Mouse (Mus musculus) G1E (cell line): ENCODE results near the gene Nacad. TPM values are rescaled to one million over a fixed set of nuclear protein-coding genes. Genes with fewer than 3 reads are reported as not detected.

ENCODE experiments used
- ATAC-seq: 2 replicates; pipeline ENCODE4 v1.8.0; 2016; ENCODE audit warnings: mild to moderate bottlenecking; ENCODE audit not compliant: insufficient number of reproducible peaks, poor library complexity, low FRiP score, severe bottlenecking; ENCODE audit errors: extremely low read depth
- DNase-seq: peaks from one replicate; pipeline ENCODE4 v3.0.0; 2012; ENCODE audit warnings: low spot score
- H3K27me3 ChIP-seq: 2 replicates; pipeline ENCODE4 v1.6.1; 2012; ENCODE audit warnings: mild to moderate bottlenecking, low read length, inconsistent platforms; ENCODE audit not compliant: insufficient read depth
- H3K36me3 ChIP-seq: replicated peaks from 2 replicates; pipeline ENCODE3; 2012; ENCODE audit warnings: mild to moderate bottlenecking, inconsistent platforms
- H3K4me1 ChIP-seq: 2 replicates; pipeline ENCODE4 v1.6.1; 2012; ENCODE audit warnings: low read depth, low read length, inconsistent platforms, mixed read lengths; ENCODE audit not compliant: insufficient read depth
- H3K4me3 ChIP-seq: 2 replicates; pipeline ENCODE4 v1.5.1; 2012; ENCODE audit warnings: low read depth, mild to moderate bottlenecking, inconsistent platforms, low read length, moderate library complexity, mixed read lengths
- H3K9me3 ChIP-seq: replicated peaks from 2 replicates; pipeline ENCODE4 v1.6.1; 2012; ENCODE audit warnings: inconsistent platforms
- CTCF ChIP-seq: IDR thresholded peaks from 2 replicates; pipeline ENCODE4 v1.5.1; 2012; ENCODE audit warnings: low read depth, low read length, inconsistent platforms, mixed read lengths
- GATA1 ChIP-seq: IDR thresholded peaks from 2 replicates; pipeline ENCODE4 v1.6.1; 2012; ENCODE audit warnings: borderline replicate concordance, low read length, inconsistent platforms, mixed read lengths
- GATA2 ChIP-seq: IDR thresholded peaks from 2 replicates; pipeline ENCODE4 v1.6.1; 2012; ENCODE audit warnings: low read depth, low read length, inconsistent platforms, borderline replicate concordance
- POLR2AphosphoS5 ChIP-seq: IDR thresholded peaks from 2 replicates; pipeline ENCODE4 v1.6.1; 2012; ENCODE audit warnings: low read depth, low read length, inconsistent platforms; ENCODE audit not compliant: insufficient replicate concordance
- TAL1 ChIP-seq: conservative IDR thresholded peaks from 2 replicates; pipeline ENCODE4 v1.6.1; 2012; ENCODE audit warnings: low read depth, low read length, inconsistent platforms, mixed read lengths
- polyA plus RNA-seq: library from polyadenylated mRNA; stranded (reverse); fragments of >175 nt; gene quantifications from 2 replicates; pipeline ENCODE4 v1.2.3, GENCODE M21; 2012
- total RNA-seq, 2 experiments: library from RNA; stranded (forward) in 1 of 2; stranded (reverse) in 1 of 2; fragments of 200-1000 nt in 1 of 2; fragments of >200 nt in 1 of 2; fragmentation: Nextera tagmentation in 1 of 2; gene quantifications; 2 replicates each; pipeline ENCODE4 v1.2.3; 2014 to 2017

Gene Nacad
- total and polyA plus RNA-seq, 3 experiments = 0.05 TPM; not detected in 2

GRCm38 (mm10) chr11:6576151-6576550 is 29.7 kb downstream of the Nacad start:
- no peak for ATAC-seq
- H3K36me3 ChIP-seq = peaks cover 72% of the 10 kb centered on the region

DNA sequence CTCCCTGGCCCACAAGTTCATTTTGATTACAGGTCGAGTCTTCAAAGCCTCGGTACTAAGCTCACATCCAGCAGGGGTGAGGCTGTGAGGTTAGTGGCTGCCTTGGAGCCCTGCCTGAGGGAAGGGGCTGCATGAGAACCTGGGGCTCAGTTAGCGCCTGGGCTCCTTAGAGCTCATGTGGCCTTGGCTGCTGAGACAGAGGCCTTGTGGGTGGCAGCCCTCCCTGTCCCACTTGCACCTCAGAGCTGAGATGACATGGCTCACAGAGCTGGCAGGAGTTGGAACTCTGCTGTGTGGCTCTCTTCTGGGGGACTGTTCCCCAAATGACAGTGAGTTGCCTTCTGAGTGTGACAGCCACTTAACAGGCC is 36.5 kb downstream of the Nacad start:
- no peak for TF ChIP-seq POLR2AphosphoS5
- no peak for TF ChIP-seq TAL1
- TF ChIP-seq CTCF = no peak
- TF ChIP-seq GATA1 = no peak
- DNase-seq = no peak
- peaks cover 79% of the 10 kb centered on the region for H3K36me3 ChIP-seq
- H3K4me3 ChIP-seq = no peak overlapping the region
- no peak for ATAC-seq
- H3K9me3 ChIP-seq = no peaks in the 10 kb centered on the region
- H3K4me1 ChIP-seq = peaks cover 36% of the 10 kb centered on the region
- H3K27me3 ChIP-seq = no peaks in the 10 kb centered on the region

More at GRCm38 (mm10) chr11:6576151-6576550, 29.7 kb downstream of the Nacad start:
- DNase-seq = no peak
- TF ChIP-seq POLR2AphosphoS5 = no peak
- no peak for TF ChIP-seq GATA1
- TF ChIP-seq TAL1 = no peak
- no peak for TF ChIP-seq CTCF
- TF ChIP-seq GATA2 = no peak
- Histone ChIP-seq H3K4me1 (no peaks in the 10 kb centered on the region), H3K27me3 (no peaks in the 10 kb centered on the region), H3K4me3 (no peak overlapping the region), H3K9me3 (no peaks in the 10 kb centered on the region)

- DNase-seq (peak; percentile 22), ATAC-seq (no peak; the same call in 1 of the 2 replicates)
- Histone ChIP-seq H3K27me3 (no peaks in the 10 kb centered on the region), H3K36me3 (peaks cover 82% of the 10 kb centered on the region), H3K4me1 (peaks cover 36% of the 10 kb centered on the region), H3K9me3 (no peaks in the 10 kb centered on the region), H3K4me3 (no peak overlapping the region; the same call in 1 of the 2 replicates)
- no peak for TF ChIP-seq GATA1
- no peak for TF ChIP-seq CTCF
- TF ChIP-seq POLR2AphosphoS5 = no peak
Observed at GRCm38 (mm10) chr11:6568584-6569409, 37.1 kb downstream of the Nacad start.

DNA sequence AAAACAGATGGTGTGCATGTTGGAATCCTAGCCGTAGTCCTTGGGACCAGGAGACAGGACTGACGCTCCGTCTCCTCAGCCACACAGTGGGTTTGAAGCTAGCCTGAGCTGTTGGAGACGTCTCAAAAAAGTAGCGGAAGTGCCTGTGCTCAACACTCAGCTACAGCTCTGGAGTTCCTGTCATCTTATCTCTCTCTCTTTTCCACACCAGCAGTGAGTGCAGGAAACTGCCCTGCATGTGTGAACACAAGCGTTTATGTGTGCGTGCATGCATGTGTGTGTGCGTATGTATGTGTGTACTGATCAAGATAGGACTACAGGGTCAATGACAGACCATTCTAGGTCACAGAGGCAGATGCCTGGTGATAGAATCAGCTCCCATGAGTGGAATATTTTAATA is 37.9 kb downstream of the Nacad start:
- no peak for ATAC-seq
- Histone ChIP-seq H3K36me3 (peaks cover 78% of the 10 kb centered on the region), H3K4me1 (peaks cover 44% of the 10 kb centered on the region)

DNA sequence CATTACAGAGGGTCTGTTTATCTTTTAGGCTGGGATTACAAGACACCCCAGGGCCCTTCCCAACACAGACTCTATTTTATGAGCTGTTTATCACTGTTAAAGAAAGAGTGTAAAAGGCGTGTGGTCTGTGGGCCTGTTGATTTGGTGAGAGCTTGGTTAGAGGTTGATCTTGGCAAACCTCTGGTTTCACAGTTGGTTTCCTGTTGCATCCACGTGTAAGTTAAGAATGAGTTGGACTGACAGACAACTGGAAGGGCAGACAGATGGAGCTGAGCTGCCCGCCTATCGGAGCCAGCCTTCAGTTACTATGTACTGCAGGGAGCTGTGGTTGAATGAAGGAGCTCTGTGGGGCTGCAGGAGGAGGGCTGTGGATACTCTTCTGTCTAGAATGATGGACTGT is 39.4 kb downstream of the Nacad start:
- ATAC-seq = no peak
- no peaks in the 10 kb centered on the region for H3K27me3 ChIP-seq
- no peak for DNase-seq
- no peak overlapping the region for H3K4me3 ChIP-seq
- peaks cover 78% of the 10 kb centered on the region for H3K36me3 ChIP-seq
- TF ChIP-seq POLR2AphosphoS5 (no peak), TAL1 (no peak), CTCF (no peak), GATA1 (no peak)
- peaks cover 54% of the 10 kb centered on the region for H3K4me1 ChIP-seq
- no peaks in the 10 kb centered on the region for H3K9me3 ChIP-seq

More for the DNA sequence above, 37.9 kb downstream of the Nacad start:
- no peak overlapping the region for H3K4me3 ChIP-seq
- no peaks in the 10 kb centered on the region for H3K9me3 ChIP-seq
- DNase-seq = no peak
- TF ChIP-seq CTCF (no peak), TAL1 (no peak), GATA2 (no peak), POLR2AphosphoS5 (no peak), GATA1 (no peak)
- no peaks in the 10 kb centered on the region for H3K27me3 ChIP-seq

- DNase-seq = no peak
- H3K9me3 ChIP-seq = no peaks in the 10 kb centered on the region
- TF ChIP-seq TAL1 (no peak), POLR2AphosphoS5 (no peak), CTCF (no peak), GATA2 (no peak), GATA1 (no peak)
- peaks cover 69% of the 10 kb centered on the region for H3K36me3 ChIP-seq
- no peaks in the 10 kb centered on the region for H3K27me3 ChIP-seq
- ATAC-seq = no peak
- no peak overlapping the region for H3K4me3 ChIP-seq
- peaks cover 48% of the 10 kb centered on the region for H3K4me1 ChIP-seq
Observed at GRCm38 (mm10) chr11:6563201-6563600, 42.7 kb downstream of the Nacad start.

DNA sequence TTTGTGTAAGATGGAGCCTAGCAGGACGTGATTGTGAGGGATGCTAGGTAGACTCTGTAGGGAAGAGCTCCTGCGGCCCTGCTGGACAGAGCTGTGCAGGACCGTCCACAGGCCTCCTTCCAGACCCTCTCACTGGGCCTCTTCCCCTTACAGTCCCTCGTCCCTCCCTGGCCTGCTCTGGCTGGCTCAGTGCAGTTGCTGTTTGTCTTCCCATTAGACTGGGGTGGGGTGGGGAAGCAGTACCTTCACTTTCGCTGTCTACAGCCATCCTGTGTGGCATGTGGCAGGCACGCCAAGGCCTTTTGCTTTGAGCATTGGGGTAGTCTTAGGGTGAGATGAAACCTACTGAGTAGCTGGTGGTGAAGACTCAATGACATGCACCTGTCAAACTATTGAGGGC is 43.5 kb downstream of the Nacad start:
- Histone ChIP-seq H3K36me3 (peaks cover 72% of the 10 kb centered on the region), H3K9me3 (no peaks in the 10 kb centered on the region), H3K27me3 (no peaks in the 10 kb centered on the region), H3K4me1 (peaks cover 47% of the 10 kb centered on the region), H3K4me3 (peak overlapping the region; percentile 36; the same call in 1 of the 2 replicates)
- ATAC-seq (no peak; the same call in 1 of the 2 replicates), DNase-seq (no peak)
- TF ChIP-seq GATA1 (no peak), TAL1 (no peak), GATA2 (no peak), CTCF (no peak), POLR2AphosphoS5 (no peak)
